Mouse (Mus musculus): ENCODE measurements around the gene Pdik1l. TPM values are rescaled to one million over a fixed set of nuclear protein-coding genes. Genes with fewer than 3 reads are reported as not detected.

The Pdik1l gene
- polyA plus RNA-seq, 1 experiment from 2014 or later: 32.2 TPM

GRCm38 (mm10) chr4:134243516-134244250 lies 44.0 kb downstream of the Pdik1l start, which contains the start of gene E130218I03Rik:
Gene E130218I03Rik (plus strand): TSS chr4:134243662.
- WGBS: 89% methylated on average over 17 of the region's 17 CpGs
- H3K27ac ChIP-seq (ENCODE audit: low read depth, low read length): no peak within 1 kb of the TSS
- H3K36me3 ChIP-seq (ENCODE audit: control insufficient read depth, insufficient read depth, low read length): no peaks in the 10 kb centered on the region
- no peak for DNase-seq (ENCODE audit: low spot score)
- peak within 1 kb of the TSS; percentile 84; the same call in 1 of the 2 replicates for H3K9ac ChIP-seq (ENCODE audit: low read length)
- peak within 1 kb of the TSS; percentile 95 for H3K4me2 ChIP-seq (ENCODE audit: low read length)
- peak within 1 kb of the TSS; percentile 82; the same call in 1 of the 2 replicates for H3K4me3 ChIP-seq (ENCODE audit: low read depth, low read length)
- ATAC-seq: no peak
- H3K4me1 ChIP-seq (ENCODE audit: control insufficient read depth, insufficient read depth, low read length): peaks cover 12% of the 10 kb centered on the region
- H3K9me3 ChIP-seq (replicated peaks; ENCODE audit: control insufficient read depth, low read length): no peaks in the 10 kb centered on the region
- peaks cover 10% of the 10 kb centered on the region for H3K27me3 ChIP-seq (replicated peaks; ENCODE audit: control insufficient read depth, insufficient read depth, low read length)

DNA sequence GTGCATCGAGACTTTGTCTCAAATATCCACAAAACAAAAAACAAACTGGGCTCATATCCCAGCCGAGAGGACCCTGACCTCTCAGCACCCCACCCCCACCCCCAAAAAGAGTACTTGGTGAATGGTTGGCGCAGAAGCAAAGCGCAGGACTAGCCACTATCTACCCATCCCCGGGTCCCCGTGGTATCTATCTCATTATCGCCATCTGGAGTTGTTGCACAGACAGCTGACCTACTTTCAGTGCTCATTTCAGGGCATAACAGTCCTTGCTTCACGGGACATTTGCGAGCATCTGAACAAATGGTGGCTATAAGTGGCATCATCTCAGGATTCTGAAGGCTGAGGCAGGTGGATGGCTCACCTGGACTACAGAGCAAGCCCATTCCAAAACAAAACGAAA lies 49.0 kb downstream of the Pdik1l start:
- H3K27ac ChIP-seq (ENCODE audit: low read depth, low read length): no peak overlapping the region
- no peaks in the 10 kb centered on the region for H3K9me3 ChIP-seq (replicated peaks; ENCODE audit: control insufficient read depth, low read length)
- DNase-seq (ENCODE audit: low spot score) (no peak), ATAC-seq (no peak)
- H3K4me1 ChIP-seq (ENCODE audit: control insufficient read depth, insufficient read depth, low read length): no peaks in the 10 kb centered on the region
- no peak overlapping the region for H3K9ac ChIP-seq (ENCODE audit: low read length)
- H3K4me2 ChIP-seq (ENCODE audit: low read length): 0 out of 2 replicates have a peak overlapping the region, but pooled peaks have one; percentile 8
- peaks cover 15% of the 10 kb centered on the region for H3K27me3 ChIP-seq (replicated peaks; ENCODE audit: control insufficient read depth, insufficient read depth, low read length)
- no peaks in the 10 kb centered on the region for H3K36me3 ChIP-seq (ENCODE audit: control insufficient read depth, insufficient read depth, low read length)
- 11% methylated on average over 10 of the region's 10 CpGs for WGBS
- no peak overlapping the region for H3K4me3 ChIP-seq (ENCODE audit: low read depth, low read length)

DNA sequence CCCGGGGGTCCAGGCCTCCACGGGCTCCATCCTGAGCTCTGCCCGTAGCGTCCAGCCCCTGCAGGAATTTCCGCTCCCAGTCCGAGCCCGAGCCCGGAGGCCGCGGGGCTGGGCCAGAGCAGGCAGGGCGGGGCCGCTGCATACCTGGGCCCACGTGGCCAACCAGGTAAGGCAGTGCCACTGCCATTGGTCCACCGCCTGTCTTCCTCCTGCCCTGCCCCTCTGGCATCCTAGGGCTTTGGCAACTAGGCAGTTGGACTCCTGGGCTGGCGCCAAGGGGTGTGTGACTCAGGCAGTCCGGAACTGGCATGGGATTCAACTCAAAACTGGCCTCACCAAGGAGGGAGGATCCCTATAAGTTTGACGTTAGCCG lies 49.4 kb downstream of the Pdik1l start, which contains the start of gene Cnksr1:
Cnksr1 (minus strand) TSS at position 121 of the 373 bp plus-strand sequence.
- H3K9me3 ChIP-seq (replicated peaks; ENCODE audit: control insufficient read depth, low read length): no peaks in the 10 kb centered on the region
- WGBS: under 1% methylated on average over 18 of the region's 18 CpGs
- H3K4me1 ChIP-seq (ENCODE audit: control insufficient read depth, insufficient read depth, low read length): no peaks in the 10 kb centered on the region
- H3K36me3 ChIP-seq (ENCODE audit: control insufficient read depth, insufficient read depth, low read length): no peaks in the 10 kb centered on the region
- peaks cover 15% of the 10 kb centered on the region for H3K27me3 ChIP-seq (replicated peaks; ENCODE audit: control insufficient read depth, insufficient read depth, low read length)
- H3K4me2 ChIP-seq (ENCODE audit: low read length): 0 out of 2 replicates have a peak within 1 kb of the TSS, but pooled peaks have one; percentile 8
- H3K27ac ChIP-seq (ENCODE audit: low read depth, low read length): no peak within 1 kb of the TSS
- H3K4me3 ChIP-seq (ENCODE audit: low read depth, low read length): no peak within 1 kb of the TSS
- no peak within 1 kb of the TSS for H3K9ac ChIP-seq (ENCODE audit: low read length)
- ATAC-seq: no peak
- peak; percentile 25 for DNase-seq (ENCODE audit: low spot score)

DNA sequence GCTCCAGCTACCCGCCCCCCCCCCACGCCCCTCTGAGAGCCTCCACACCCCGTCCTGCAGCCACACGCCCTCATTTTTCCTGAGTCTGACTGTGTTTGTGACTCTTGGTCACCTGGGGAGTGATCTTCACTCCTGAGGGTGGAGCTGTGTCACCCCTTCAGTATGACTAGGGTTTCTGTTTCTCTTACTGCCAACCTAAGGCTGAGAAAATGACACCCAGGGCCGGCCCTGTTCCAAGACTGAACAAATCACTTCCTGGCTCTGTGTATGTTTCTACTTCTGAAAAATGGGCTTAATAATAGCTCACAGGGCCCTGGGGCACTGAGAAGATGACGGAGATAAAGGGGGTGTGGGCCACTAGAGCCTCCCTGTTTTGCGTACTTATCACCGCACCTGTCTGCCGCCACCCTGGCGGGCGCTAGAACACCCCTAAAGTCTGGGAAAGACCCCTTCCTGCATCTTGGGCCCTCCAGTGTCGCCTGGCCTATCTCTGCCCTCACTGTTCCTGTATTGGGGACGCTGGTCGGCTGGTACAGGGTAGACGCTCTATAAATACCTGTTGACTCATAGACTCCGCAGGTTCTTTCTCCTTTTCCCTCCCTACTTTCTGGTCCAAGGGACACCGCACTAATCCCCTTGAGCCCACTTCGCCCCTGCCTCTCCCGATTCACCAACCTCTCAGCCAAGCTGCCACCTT lies 50.0 kb downstream of the Pdik1l start:
- no peaks in the 10 kb centered on the region for H3K4me1 ChIP-seq (ENCODE audit: control insufficient read depth, insufficient read depth, low read length)
- H3K4me2 ChIP-seq (ENCODE audit: low read length): 0 out of 2 replicates have a peak overlapping the region, but pooled peaks have one; percentile 8
- no peak for ATAC-seq
- H3K9ac ChIP-seq (ENCODE audit: low read length): no peak overlapping the region
- peaks cover 15% of the 10 kb centered on the region for H3K27me3 ChIP-seq (replicated peaks; ENCODE audit: control insufficient read depth, insufficient read depth, low read length)
- no peak overlapping the region for H3K27ac ChIP-seq (ENCODE audit: low read depth, low read length)
- 24% methylated on average over 19 of the region's 19 CpGs for WGBS
- no peak for DNase-seq (ENCODE audit: low spot score)
- no peak overlapping the region for H3K4me3 ChIP-seq (ENCODE audit: low read depth, low read length)
- no peaks in the 10 kb centered on the region for H3K9me3 ChIP-seq (replicated peaks; ENCODE audit: control insufficient read depth, low read length)
- no peaks in the 10 kb centered on the region for H3K36me3 ChIP-seq (ENCODE audit: control insufficient read depth, insufficient read depth, low read length)

- ATAC-seq (no peak), DNase-seq (ENCODE audit: low spot score) (no peak)
- WGBS: 80% methylated on average over 5 of the region's 5 CpGs
- no peak overlapping the region for H3K4me3 ChIP-seq (ENCODE audit: low read depth, low read length)
- no peak overlapping the region for H3K9ac ChIP-seq (ENCODE audit: low read length)
- no peaks in the 10 kb centered on the region for H3K4me1 ChIP-seq (ENCODE audit: control insufficient read depth, insufficient read depth, low read length)
- H3K27me3 ChIP-seq (replicated peaks; ENCODE audit: control insufficient read depth, insufficient read depth, low read length): peaks cover 15% of the 10 kb centered on the region
- H3K9me3 ChIP-seq (replicated peaks; ENCODE audit: control insufficient read depth, low read length): no peaks in the 10 kb centered on the region
- no peak overlapping the region for H3K4me2 ChIP-seq (ENCODE audit: low read length)
- no peaks in the 10 kb centered on the region for H3K36me3 ChIP-seq (ENCODE audit: control insufficient read depth, insufficient read depth, low read length)
- no peak overlapping the region for H3K27ac ChIP-seq (ENCODE audit: low read depth, low read length)
Measured at GRCm38 (mm10) chr4:134234876-134235275, 52.8 kb downstream of the Pdik1l start.

DNA sequence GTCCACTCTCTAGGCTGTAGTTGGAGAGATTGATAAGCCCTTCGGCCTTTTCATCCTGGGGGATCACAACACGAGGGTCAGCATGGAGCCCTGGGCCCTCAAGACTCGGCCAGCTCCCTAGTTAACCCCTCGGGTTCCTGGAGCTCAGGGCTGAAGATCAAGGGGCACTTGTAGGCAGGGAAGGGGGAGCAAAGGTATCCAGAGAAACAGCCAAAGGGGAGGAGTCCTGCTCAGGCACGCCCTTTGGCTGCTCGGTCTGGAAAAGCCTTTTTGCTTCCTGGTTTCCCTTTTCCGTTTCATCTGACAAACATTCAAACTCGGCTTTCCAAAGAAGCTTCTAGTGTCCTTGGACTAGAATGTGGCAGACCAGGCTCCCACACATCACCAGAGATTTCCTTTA lies 57.3 kb downstream of the Pdik1l start:
- DNase-seq (ENCODE audit: low spot score) (no peak), ATAC-seq (no peak)
- Histone ChIP-seq H3K36me3 (ENCODE audit: control insufficient read depth, insufficient read depth, low read length) (no peaks in the 10 kb centered on the region), H3K9me3 (replicated peaks; ENCODE audit: control insufficient read depth, low read length) (no peaks in the 10 kb centered on the region), H3K4me3 (ENCODE audit: low read depth, low read length) (no peak overlapping the region), H3K4me2 (ENCODE audit: low read length) (no peak overlapping the region), H3K27me3 (replicated peaks; ENCODE audit: control insufficient read depth, insufficient read depth, low read length) (no peaks in the 10 kb centered on the region), H3K27ac (ENCODE audit: low read depth, low read length) (no peak overlapping the region), H3K9ac (ENCODE audit: low read length) (no peak overlapping the region), H3K4me1 (ENCODE audit: control insufficient read depth, insufficient read depth, low read length) (no peaks in the 10 kb centered on the region)
- WGBS: 43% methylated on average over 8 of the region's 8 CpGs

GRCm38 (mm10) chr4:134227194-134227593 lies 60.5 kb downstream of the Pdik1l start, which contains the start of gene Catsper4:
Gene Catsper4 (minus strand): TSS chr4:134227383.
- Histone ChIP-seq H3K9ac (ENCODE audit: low read length) (no peak within 1 kb of the TSS), H3K36me3 (ENCODE audit: control insufficient read depth, insufficient read depth, low read length) (no peaks in the 10 kb centered on the region), H3K27me3 (replicated peaks; ENCODE audit: control insufficient read depth, insufficient read depth, low read length) (no peaks in the 10 kb centered on the region), H3K4me2 (ENCODE audit: low read length) (no peak within 1 kb of the TSS), H3K4me3 (ENCODE audit: low read depth, low read length) (no peak within 1 kb of the TSS), H3K27ac (ENCODE audit: low read depth, low read length) (no peak within 1 kb of the TSS), H3K9me3 (replicated peaks; ENCODE audit: control insufficient read depth, low read length) (no peaks in the 10 kb centered on the region), H3K4me1 (ENCODE audit: control insufficient read depth, insufficient read depth, low read length) (no peaks in the 10 kb centered on the region)
- DNase-seq (ENCODE audit: low spot score): peak; percentile 6
- WGBS: 79% methylated on average over 8 of the region's 8 CpGs
- ATAC-seq: no peak

Data from forebrain, embryonic 14.5 days (tissue).